Mouse (Mus musculus) thymus, postnatal 4 days (tissue): ENCODE measurements around the gene Pdcd2l.
"Not testable (repeated sequence)": the region's sequence is repeated elsewhere in the genome, so short reads cannot be mapped to it uniquely, and the experiment has no call there.

Experiments used
- DNase-seq: peaks from one replicate; pipeline ENCODE4 v3.0.0; 2021

Pdcd2l gene

GRCm38 (mm10) chr7:34208027-34208745, 11.7 kb upstream of the Pdcd2l start:
- no peak for DNase-seq

- DNase-seq: no peak
Measured at GRCm38 (mm10) chr7:34206331-34206730, 9.9 kb upstream of the Pdcd2l start.

GRCm38 (mm10) chr7:34202147-34202546, 5.7 kb upstream of the Pdcd2l start:
- DNase-seq: not testable (repeated sequence)

- DNase-seq: no peak
Measured at GRCm38 (mm10) chr7:34200829-34201228, 4.4 kb upstream of the Pdcd2l start.

GRCm38 (mm10) chr7:34198346-34198745, 1.9 kb upstream of the Pdcd2l start:
- DNase-seq: peak; percentile 66

- DNase-seq: no peak
Measured at GRCm38 (mm10) chr7:34195632-34196031, 829 bp downstream of the Pdcd2l start.

- DNase-seq: no peak
Measured at GRCm38 (mm10) chr7:34192825-34193224, 3.6 kb downstream of the Pdcd2l start.

- no peak for DNase-seq
Measured at GRCm38 (mm10) chr7:34189376-34189989, 7.0 kb downstream of the Pdcd2l start.

GRCm38 (mm10) chr7:34183794-34184193, 12.7 kb downstream of the Pdcd2l start:
- DNase-seq: no peak

GRCm38 (mm10) chr7:34183356-34183755, 13.1 kb downstream of the Pdcd2l start:
- DNase-seq: no peak

GRCm38 (mm10) chr7:34176241-34176640, 20.2 kb downstream of the Pdcd2l start:
- not testable (repeated sequence) for DNase-seq

GRCm38 (mm10) chr7:34172251-34172650, 24.2 kb downstream of the Pdcd2l start:
- no peak for DNase-seq

- DNase-seq: no peak
Measured at GRCm38 (mm10) chr7:34169454-34169853, 27.0 kb downstream of the Pdcd2l start, which contains the start of gene Uba2. Uba2 (minus strand) TSS chr7:34169599.

- peak; percentile 94 for DNase-seq
Measured at GRCm38 (mm10) chr7:34168470-34169251, 27.8 kb downstream of the Pdcd2l start.

- DNase-seq: no peak
Measured at GRCm38 (mm10) chr7:34167766-34168469, 28.5 kb downstream of the Pdcd2l start.

- peak; percentile 62 for DNase-seq
Measured at GRCm38 (mm10) chr7:34166850-34167249, 29.6 kb downstream of the Pdcd2l start.

GRCm38 (mm10) chr7:34165999-34166398, 30.5 kb downstream of the Pdcd2l start:
- DNase-seq: no peak

- DNase-seq: no peak
Measured at GRCm38 (mm10) chr7:34164671-34165070, 31.8 kb downstream of the Pdcd2l start.

GRCm38 (mm10) chr7:34159167-34159566, 37.3 kb downstream of the Pdcd2l start:
- no peak for DNase-seq

- DNase-seq: no peak
Measured at GRCm38 (mm10) chr7:34157994-34158393, 38.5 kb downstream of the Pdcd2l start.

- DNase-seq: no peak
Measured at GRCm38 (mm10) chr7:34147193-34147592, 49.3 kb downstream of the Pdcd2l start.

GRCm38 (mm10) chr7:34141123-34141522, 55.3 kb downstream of the Pdcd2l start:
- DNase-seq: no peak

- no peak for DNase-seq
Measured at GRCm38 (mm10) chr7:34139493-34139892, 57.0 kb downstream of the Pdcd2l start.
